Mouse (Mus musculus) small intestine, adult 2 months (tissue): ENCODE measurements around the gene Tlk1.

Source experiments
- CTCF ChIP-seq: fragments of 200-500 bp; IDR thresholded peaks from 2 replicates; pipeline ENCODE4 v1.5.1; 2012; ENCODE audit warnings: low read depth, mild to moderate bottlenecking, control low read depth, inconsistent platforms, low read length, moderate library complexity, mixed read lengths; ENCODE audit not compliant: insufficient replicate concordance, insufficient read length; ENCODE audit errors: extremely low read depth
- POLR2A ChIP-seq: fragments of 200-500 bp; IDR thresholded peaks from 2 replicates; pipeline ENCODE4 v1.6.1; 2012; ENCODE audit warnings: low read depth, mild to moderate bottlenecking, control low read depth, inconsistent platforms, low read length, moderate library complexity

GRCm38 (mm10) chr2:70862881-70863280 lies 37.4 kb upstream of the Tlk1 start:
- TF ChIP-seq CTCF (no peak), POLR2A (no peak)
